Mouse (Mus musculus) stomach, postnatal 0 days (tissue): Measurements from ENCODE around the gene Rprml.

Experiments
- CTCF ChIP-seq: IDR thresholded peaks from 2 replicates; pipeline ENCODE4 v1.5.1; 2016; ENCODE audit warnings: antibody characterized with exemption, low read depth, mild to moderate bottlenecking, moderate library complexity
- EP300 ChIP-seq: optimal IDR thresholded peaks from 2 replicates; pipeline ENCODE3; 2016; ENCODE audit warnings: antibody characterized with exemption

DNA sequence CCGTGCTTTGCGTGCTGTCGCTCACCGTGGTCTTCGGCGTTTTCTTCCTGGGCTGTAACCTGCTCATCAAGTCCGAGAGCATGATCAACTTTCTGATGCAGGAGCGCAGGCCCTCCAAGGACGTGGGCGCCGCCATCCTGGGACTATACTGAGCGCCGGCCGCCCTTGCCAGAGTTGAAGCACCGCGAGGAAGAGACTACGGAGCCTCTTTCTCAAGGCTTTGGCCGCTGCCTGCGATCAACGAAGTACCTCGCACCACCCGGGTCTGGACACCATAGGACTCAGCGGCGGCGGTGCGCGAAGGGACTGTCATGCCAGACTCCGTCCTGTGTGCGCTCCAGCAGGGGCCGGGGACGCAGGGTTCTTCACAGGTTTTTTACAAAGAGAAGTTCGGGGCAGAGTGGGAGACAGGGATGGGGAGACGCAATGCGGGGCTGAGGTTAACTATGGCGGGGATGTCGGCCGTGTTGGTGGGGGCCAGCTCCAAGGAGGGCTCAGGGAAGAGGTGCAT, 668 bp downstream of the Rprml start:
- TF ChIP-seq CTCF (no peak), EP300 (no peak)
